Mouse (Mus musculus): ENCODE results near the gene Cldn17.

Cldn17 gene

DNA sequence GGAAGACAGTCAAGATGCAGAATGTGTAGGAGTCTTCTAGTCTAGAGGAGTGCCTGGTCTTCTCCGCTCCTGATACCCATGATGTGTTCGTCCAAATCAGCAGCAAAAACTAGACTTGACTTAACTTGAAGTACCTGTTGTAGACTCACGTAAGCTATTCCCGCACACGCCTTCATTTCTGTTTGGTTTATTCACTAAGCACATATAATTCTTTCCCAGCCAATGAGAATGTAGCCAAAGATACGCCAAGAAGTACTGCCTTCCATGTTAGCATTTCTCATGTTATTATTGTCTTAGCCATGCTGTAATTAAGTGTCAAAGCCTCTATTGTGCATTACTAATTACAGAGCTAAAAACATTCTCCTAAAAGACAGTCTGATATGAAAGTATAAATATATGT lies at the start of gene Cldn17:
Gene Cldn17, minus strand, starts transcription at position 101 of the 400 bp plus-strand sequence.
- no peak for DNase-seq (ENCODE audit: low read depth)

DNA sequence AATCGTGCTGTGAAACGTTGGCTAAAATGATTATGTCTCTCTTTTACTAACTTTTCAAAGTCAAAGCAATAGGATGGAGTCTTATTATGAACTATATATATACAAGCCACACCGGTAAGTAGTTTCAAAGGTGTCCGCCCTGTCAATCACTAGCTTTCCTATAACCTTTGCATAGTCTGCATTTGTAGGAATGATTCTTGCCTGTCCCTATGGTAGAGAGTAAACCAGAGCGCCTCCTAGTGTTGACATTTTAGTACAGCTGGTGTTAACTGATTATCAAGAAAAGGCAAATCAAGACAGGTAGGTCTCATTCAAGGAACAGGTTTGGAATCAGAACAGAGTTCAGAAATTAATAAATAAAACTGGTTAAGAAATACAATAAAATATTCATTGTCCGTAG lies 35.7 kb upstream of the Cldn17 start:
- DNase-seq (ENCODE audit: low read depth), result peak; percentile 31

DNA sequence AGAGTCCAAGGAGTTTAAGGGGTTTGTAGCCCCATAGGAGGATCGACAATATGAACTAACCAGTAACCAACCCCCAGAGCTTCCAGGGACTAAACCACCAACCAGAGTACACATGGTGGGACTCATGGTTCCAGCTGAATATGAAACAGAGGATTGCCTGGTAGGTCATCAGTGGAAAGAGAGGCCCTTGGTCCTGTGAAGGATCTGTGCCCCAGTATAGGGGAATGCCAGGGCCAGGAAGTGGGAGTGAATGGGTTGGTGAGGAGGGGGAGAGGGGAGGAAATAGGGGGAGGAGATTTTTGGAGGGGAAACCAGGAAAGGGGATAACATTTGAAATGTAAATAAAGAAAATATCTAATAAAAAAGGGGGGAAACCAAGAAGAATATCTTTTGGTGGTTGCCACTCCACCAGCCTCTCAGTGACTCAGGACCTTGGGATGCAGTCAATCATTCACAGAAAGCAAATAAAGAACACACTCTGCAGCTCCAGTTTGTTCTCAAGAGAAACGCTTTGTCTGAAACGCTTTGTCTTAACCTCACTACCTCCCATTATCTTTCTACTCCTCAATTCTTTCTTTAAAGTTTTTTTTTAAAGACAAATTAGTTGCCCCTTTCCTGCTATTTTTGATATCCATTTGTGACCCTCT lies 33.2 kb upstream of the Cldn17 start:
- DNase-seq (ENCODE audit: low read depth), result no peak

DNA sequence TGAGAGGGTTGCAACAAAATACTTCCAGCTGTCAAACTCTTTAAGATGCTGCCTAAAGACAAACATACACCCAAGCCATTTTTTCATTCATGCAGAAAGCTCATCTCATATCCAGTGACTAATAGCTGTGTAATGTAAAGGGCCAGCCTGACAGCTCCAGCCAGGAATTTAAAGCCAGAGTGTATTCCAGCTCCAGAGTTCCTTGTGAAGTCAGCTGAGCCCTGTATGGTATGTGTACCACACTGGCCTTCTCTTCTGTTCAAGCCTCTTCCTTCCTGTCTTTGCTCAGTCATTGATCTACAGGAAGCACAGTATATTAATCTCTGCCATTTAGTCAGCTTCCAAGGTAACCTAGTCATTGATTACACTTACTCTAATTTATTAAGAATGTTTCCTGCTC lies 4.6 kb upstream of the Cldn17 start:
- DNase-seq (ENCODE audit: low read depth), result no peak

DNA sequence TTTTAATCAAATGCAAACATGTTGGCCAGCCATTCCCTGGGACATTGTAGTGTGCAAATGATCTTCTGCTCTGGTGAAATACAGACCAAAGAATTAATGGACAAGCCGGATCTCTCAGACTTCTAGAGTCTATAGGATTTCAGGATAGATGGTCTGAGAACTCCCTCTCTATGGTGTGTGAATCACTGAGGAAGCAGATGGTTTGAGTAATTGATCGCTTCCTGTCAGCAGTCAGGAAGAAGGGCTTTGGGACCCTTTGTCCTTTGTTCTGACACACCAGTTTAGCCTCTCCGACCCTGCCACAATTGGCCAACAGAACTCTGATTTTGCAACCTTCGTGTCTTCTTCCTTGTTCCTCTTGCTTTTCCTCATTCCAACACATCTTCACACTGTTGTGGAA lies 1.4 kb upstream of the Cldn17 start:
- no peak for DNase-seq (ENCODE audit: low read depth)

DNA sequence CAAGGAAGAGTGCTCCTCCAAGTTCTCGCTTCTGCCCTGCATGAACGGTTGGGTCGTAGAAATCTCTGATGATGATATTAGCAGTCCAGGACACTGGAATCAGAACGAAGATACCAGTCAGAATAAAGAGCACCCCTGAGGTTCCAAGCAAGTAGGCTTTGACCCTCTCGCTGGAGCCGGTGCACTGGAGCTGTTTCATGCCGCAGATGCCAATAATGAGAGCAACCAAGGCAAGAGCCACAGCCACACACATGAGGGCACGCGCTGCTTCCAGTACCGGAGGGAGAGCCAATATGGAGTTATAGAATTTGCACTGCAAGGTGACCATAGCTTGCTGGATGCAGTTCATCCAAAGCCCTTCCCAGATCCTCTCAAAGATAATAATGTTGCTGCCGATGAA lies 440 bp downstream of the Cldn17 start:
- DNase-seq (ENCODE audit: low read depth), result no peak

DNA sequence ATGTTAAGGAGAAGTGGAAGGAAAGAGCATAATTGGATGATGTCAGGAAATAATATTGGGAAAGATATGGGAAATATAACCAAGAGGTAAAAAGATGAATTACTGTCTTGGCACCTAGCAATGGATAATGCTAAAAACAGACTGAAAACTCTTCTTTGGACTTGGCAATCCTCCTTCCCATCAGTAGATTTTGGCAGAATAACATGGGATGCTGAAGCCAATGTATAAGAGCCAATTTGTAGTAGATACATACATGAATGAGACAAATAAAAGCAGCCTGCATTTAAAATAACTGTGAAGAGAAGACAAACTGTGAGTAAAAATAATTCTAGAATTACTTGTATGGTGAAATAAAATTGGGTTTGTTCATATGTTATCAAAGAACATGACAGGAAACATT lies 18.7 kb downstream of the Cldn17 start:
- no peak for DNase-seq (ENCODE audit: low read depth)

DNA sequence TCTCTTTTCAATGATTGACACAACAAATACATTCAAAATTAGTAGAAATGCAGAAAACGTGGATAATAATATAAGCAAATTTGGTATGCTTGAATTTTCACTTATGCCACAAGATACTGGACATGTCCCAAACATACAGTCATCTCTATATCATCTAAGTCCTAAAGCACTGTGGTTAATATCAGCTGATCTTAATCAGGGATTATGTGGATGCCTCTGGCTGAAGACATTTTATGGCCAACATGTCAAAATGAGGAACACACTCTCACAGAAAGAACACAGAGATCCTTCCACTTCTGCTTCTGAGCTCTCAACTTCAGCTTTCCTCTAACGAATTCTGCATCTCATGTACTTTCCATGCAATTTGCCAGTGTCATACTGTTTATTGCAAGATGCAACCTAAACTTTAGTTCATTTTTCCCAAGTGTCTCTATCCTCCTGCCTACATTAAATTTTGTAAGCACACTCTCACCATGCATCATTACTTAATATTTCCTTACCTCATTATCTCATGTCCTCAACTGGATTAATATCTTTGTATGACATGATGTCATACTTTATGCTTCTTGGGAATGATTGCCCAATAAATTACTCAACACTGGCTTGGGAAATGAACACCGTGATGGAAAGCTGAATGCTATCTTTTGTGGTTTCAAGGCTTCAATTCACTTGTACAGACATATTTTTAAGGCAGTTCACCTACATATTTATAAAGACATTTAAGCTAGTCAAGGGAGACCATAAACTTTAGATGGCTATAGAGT lies 26.6 kb downstream of the Cldn17 start:
- no peak for DNase-seq (ENCODE audit: low read depth)

DNA sequence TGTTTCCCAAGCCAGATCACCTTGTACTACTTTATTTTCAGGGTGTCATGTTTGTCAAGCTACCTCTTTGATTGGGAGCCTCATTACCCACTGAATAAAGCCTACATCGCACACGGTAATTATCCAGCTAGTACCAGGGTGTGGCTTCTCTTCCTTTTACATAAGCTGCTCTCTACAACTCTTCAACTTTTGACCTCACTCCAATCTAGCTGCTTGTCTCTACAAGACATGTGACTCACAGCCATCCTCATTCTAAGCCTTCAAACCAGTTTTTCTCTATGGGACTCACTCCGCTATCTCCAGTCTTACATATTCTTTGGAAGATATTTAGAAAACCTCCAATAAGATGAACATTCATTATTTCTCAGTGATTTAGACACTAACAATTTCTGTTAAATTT lies 43.5 kb downstream of the Cldn17 start:
- no peak for DNase-seq (ENCODE audit: low read depth)
